Mouse (Mus musculus) kidney, postnatal 14 days (tissue): ENCODE measurements around the gene Gm20390.

Experiments used
- DNase-seq: peaks from one replicate; pipeline ENCODE4 v3.0.0; 2022; ENCODE audit warnings: mixed read lengths

Gene Gm20390

DNA sequence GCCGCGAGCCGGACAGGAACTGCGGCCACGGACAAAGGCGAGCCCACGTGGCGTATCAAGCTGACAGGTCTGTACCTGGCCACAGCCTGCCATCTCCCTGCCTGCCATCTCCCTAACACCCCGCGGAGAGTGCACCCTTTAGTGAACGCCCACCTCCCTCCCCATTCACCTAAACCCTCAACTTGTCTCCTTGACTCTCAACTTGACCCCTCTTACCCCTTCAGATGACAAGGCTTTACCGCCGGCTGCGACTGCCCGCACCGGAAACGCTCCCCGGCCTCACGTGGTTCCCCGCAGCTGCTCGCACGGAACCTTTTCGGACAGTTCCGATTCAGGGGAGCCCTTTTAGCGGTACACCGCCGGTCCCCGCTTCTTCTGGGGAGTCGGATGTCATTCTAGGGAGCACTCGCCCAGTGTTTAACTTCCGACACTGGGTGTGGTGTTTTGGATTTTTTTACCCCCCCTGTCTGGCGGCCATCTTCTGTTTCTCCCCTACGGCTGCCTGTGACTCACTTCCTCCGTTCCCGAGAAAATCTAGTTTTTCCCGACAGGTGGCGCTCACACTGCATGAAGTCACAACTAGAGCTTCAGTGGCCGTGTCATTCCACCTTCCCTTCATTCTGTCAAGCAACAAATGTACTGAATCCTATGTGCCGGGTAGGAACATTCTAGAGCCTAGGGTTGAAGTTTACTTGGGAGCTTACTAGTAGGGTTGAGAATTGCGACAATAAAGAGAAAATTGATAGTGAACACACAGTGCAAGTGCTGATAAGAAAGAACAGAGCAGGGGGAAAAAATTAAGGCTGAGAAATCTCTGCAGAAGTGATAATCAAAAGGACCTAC is at the start of gene Gm20390, which contains the start of gene Nme1:
TSS of gene Gm20390 (minus strand) at position 289 of the 843 bp plus-strand sequence.
TSS of gene Nme1 (minus strand) at position 517 of the 843 bp plus-strand sequence.
- peak; percentile 98 for DNase-seq

DNA sequence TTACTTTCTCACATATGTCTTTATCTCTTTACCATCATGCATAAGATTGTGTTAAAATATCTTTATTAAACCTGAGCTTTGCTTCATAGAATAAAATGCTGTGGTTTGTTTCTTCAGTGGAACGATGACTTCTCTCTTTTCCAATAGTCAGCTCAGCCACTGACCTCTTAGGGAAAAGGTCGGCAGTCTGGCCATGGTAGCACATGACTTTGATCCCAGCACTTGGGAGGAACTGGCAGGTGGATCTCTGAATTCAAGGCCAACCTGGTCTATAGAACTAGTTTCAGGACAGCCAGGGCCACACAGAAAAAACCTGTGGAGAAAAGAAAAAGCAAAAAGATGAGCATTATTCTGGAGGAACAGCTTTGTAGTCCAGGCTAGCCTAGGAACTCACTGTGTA is 35.3 kb upstream of the Gm20390 start:
- DNase-seq, result no peak

DNA sequence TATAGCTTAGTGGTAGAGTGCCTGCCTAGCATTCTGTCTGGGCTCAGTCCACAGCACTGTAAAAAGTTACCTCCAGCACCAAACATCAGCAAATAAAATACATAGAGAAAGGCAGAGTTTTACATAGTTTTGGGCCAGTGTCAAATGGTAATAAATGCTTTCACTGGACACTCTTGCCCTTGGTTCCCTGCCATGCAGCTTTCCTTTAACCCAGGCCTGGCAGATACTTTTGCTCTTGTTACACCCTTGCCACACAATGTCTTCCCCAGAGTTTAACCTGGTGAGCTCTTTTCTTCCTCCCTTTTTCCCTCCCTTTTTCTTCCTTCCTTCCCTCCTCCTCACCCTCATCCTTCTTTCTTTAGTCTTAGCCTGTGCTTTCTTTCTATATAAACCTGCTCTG is 31.2 kb upstream of the Gm20390 start:
- no peak for DNase-seq

GRCm38 (mm10) chr11:93997141-93997775 is 29.2 kb upstream of the Gm20390 start:
- peak; percentile 86 for DNase-seq

GRCm38 (mm10) chr11:93996306-93997140 is 28.4 kb upstream of the Gm20390 start:
- DNase-seq, result peak; percentile 65

DNA sequence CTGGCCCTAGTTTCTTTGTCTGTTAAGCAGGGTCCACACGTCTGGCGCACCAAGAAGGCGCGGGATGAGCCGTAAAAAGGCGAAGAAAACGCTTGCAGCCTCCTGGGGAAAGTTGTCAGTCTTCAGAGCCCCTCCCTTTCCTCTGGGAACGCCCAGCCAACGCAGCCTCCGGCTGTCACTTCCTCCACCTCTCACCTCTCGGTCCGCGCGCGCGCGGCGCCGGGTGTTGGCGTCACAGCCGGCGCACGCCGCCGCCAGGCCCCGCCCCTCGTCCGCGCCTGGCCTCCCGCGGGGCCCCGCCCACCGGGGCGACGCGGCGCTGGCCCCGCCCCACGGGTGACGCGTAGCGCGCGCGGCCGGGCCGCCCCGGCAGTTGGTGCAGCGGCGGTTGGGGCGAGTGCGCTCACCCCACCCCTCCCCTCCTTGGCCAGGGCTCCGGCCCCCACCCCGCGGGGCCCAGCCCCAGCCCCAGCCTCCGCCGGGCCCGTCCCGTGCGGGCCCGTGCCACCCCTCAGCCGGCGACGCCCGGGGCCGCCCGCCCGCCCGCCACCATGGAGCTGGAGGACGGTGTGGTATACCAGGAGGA is 27.7 kb upstream of the Gm20390 start, which contains the start of gene Spag9:
TSS of gene Spag9 (plus strand) at position 372 of the 586 bp plus-strand sequence.
- peak; percentile 97 for DNase-seq

DNA sequence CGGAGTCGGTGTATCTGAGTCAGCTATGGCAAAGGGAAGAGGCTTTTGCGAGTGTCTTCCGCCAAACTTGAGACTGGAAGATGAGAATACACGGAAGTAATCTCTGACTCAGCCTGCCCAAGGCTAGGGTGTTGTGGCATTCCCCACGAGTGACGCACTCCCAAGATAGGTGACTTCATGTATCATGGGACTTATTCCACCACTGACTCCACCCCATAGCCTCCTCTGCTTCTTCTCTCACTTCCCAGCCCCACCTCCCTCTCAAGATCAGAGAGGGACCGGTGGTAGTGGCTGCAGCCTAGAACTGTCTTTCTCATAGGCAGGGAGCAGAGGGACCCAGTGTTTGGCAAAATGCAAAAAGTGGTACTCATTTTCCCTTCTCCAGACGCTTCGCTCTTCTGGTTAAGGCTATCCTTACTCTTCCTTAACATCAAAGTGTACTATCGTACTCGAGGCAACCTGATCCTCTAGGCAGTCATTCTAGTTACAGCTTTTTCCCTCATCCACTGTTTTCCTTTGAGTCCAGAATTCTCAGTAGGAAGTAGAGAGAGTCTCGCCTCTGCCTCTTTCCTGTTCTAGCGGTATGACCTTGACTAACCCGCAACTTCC is 27.1 kb upstream of the Gm20390 start:
- DNase-seq, result peak; percentile 90

- no peak for DNase-seq
Measured at GRCm38 (mm10) chr11:93994531-93994930, 26.4 kb upstream of the Gm20390 start.

DNA sequence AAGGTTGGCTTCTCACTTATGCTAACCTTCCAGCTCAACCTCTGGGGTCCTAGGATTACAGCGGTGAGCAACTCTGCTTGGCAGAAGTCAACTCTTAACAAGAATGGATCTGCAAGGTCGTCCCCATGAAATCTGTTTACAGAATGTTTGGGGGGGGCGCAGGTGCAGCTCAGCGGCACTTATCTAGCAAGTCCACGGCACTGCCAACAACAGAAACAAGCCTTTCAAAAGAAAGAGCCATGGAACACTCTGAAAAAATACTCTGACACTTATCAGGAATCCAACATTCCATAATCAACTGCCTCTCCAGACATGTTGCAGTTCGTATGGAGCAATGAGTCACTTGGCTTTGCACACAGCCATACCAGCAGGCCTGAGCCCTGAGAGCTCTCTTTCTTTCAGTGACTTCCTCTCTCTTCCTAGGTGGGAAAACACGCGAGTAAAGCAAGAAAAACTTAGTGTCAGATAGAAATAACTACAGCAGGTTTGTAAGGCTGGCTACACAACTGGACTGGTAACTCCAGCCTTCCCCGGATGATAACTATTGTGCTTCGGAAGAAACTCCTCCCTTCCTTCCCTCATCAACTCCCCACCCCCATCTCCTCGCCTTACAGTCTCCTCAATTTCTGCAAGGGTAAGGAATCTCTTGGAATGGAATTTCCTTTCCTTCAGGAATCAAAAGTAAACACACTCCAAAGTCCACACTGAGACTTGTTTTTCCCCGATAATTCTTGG is 20.4 kb upstream of the Gm20390 start:
- peak; percentile 71 for DNase-seq

DNA sequence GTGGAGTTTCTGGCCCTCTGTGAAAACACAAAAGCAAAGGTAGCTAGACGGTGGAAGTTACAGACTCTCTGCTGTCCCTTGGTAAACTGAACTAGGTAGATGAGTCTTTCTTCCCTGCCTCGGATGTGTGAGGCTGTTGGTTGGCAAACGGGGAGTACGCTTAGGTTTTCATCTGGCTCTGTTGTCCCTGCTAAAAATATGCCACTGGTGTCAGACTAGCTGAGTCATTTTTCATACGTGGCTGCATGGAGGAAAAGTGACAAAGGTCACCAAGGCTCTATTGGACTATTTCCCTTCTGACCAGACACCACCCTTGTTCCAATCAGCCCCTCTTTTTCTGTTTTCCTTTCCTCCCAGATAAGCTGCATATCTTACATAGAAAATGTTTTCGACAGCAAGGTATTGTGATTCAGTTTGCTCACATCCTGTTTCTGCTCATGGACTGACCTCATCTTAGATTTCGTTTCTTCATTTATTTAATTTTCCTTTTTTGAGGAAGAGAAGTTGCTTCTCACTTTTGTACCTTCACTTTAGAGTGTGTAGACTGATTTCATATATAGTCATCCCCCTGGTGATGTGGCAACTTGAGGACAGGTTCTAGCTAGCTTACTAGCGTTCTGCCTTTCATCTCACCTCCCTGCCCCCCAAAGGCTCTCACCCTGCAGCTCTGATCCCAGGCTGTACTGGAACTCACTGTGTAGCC is 19.7 kb upstream of the Gm20390 start:
- DNase-seq, result peak; percentile 46

GRCm38 (mm10) chr11:93987026-93987425 is 18.9 kb upstream of the Gm20390 start:
- no peak for DNase-seq

DNA sequence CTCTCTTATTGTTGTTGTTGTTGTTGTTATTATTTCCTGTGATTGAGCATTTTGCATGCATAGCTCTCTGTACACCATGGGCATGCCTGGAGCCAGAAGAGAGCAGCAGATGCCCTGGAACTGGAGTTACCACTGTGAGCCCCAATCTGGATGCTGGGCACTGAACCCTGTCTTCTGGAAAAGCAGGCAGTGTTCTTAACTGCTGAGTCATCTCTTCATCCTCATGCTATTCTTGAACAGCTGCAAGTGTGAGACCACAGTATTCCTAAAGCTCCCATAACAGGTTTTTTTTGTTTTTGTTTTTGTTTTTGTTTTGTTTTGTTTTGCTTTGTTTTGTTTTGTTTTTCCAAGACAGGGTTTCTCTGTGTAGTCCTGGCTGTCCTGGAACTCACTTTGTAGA is 18.2 kb upstream of the Gm20390 start:
- no peak for DNase-seq

DNA sequence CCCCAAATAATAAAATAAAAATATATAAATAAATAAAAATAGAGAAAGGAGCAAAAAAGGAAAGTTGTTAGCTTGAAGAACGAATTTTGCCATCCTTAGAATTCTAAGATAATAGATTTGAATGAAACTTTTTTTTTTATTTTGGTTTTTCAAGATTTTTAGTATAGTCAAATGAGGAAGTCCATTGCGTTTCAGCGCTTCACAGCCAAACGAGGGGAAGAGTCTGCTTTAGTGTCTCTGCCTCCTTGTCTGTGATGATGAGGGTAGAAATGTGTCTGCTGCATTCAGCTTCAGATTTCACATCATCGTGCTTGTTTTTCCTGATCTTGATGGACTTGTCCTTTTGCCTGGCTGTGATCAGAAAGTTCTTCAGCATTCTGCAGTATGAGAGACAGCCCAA is 17.2 kb upstream of the Gm20390 start:
- no peak for DNase-seq

- DNase-seq, result no peak
Measured at GRCm38 (mm10) chr11:93984619-93985018, 16.5 kb upstream of the Gm20390 start.

- no peak for DNase-seq
Measured at GRCm38 (mm10) chr11:93979502-93980049, 11.5 kb upstream of the Gm20390 start.

- DNase-seq, result no peak
Measured at GRCm38 (mm10) chr11:93972951-93973350, 4.9 kb upstream of the Gm20390 start.

GRCm38 (mm10) chr11:93969799-93970198 is 1.7 kb upstream of the Gm20390 start:
- DNase-seq, result no peak

- no peak for DNase-seq
Measured at GRCm38 (mm10) chr11:93969171-93969570, 1.1 kb upstream of the Gm20390 start.

GRCm38 (mm10) chr11:93968848-93969128 is 695 bp upstream of the Gm20390 start:
- no peak for DNase-seq

GRCm38 (mm10) chr11:93967381-93967780 is 712 bp downstream of the Gm20390 start:
- no peak for DNase-seq

- no peak for DNase-seq
Measured at GRCm38 (mm10) chr11:93965391-93965790, 2.7 kb downstream of the Gm20390 start.
